Mouse (Mus musculus): ENCODE results near the gene E2f2.

The E2f2 gene

DNA sequence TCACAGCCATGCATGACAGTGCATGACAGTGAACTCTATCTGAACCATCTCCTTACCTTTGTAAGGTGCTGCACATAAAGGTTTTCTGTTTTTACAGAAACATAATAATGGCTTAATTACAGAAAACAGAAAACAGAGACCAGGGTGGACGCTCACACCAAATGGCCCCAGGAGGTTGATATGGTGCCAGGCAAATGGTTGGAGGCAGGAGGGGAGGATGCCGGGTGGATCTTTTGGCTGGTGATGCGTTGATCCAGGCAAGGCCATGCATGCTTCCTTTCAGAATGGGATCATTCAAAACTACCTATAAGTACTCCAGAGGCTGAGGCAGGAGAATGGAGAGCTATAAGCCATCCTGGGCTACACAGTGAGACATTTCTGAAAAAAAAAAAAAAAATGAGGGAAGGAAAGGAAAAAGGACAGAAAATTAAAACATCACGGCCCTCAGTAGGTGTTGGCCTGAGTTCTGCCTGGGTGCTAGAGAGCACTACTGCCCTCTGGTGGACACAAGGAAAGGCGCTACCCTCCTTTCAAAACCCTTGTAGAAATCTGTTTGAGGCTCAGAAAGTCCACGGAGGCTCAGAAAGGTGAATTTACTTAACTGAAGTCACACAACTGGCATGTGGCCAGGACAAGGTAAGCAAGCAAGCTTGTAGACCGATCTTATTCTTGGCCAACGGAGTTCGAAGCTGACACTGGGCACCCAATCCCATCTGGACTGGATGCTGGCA is 27.5 kb downstream of the E2f2 start:
- no peak for DNase-seq (ENCODE audit: extremely low read depth, low read depth)

- peak; percentile 54 for DNase-seq (ENCODE audit: extremely low read depth, low read depth)
These were observed 30.3 kb downstream of the E2f2 start for GRCm38 (mm10) chr4:136202509-136202908.

DNA sequence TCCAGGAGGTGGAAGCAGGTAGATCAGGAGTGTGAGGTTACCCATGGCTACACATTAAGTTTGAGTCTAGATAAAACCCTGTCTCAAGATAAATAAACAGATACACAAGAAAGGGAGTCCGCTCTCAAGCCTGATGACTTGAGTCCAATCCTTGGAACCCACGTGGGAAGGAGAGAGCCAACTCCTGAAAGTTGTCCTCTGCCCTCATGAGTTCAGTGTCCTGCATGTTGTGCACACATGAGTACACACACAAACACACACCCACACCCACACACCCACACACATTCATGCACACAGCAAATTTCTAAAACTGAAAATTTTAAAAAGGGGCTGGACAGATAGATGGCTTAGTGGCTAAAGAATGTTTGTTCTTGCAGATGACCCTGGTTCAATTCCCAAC is 32.6 kb downstream of the E2f2 start:
- DNase-seq (ENCODE audit: extremely low read depth, low read depth), result no peak

- peak; percentile 66 for DNase-seq (ENCODE audit: extremely low read depth, low read depth)
These were observed 34.1 kb downstream of the E2f2 start, which contains the start of gene Asap3 for GRCm38 (mm10) chr4:136206033-136206893. Gene Asap3 (plus strand): TSS chr4:136206365.

DNA sequence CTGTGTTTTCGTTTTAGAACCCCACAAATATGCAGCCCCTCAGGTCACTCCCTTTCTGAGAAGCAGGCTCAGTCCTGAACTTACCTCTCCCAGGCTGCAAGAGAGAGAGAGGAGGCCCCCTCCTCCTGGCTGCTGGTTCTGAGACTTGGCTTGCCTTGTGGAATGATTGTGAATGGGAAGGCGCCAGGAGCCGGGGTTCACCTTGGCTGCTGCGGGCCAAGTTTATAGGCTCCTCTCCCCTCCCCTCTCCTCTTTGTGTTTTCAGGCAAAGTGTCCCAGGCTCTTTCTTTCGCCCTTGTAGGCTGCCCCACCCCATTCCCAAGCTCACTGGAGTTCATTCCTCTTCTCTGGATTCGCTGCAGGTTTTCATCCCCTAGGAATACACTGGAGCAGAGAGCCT is 34.7 kb downstream of the E2f2 start:
- DNase-seq (ENCODE audit: extremely low read depth, low read depth), result no peak

GRCm38 (mm10) chr4:136210931-136211330 is 38.7 kb downstream of the E2f2 start:
- no peak for DNase-seq (ENCODE audit: extremely low read depth, low read depth)

- DNase-seq (ENCODE audit: extremely low read depth, low read depth), result no peak
These were observed 41.4 kb downstream of the E2f2 start for GRCm38 (mm10) chr4:136213629-136214028.

GRCm38 (mm10) chr4:136214828-136215227 is 42.6 kb downstream of the E2f2 start:
- no peak for DNase-seq (ENCODE audit: extremely low read depth, low read depth)

GRCm38 (mm10) chr4:136215576-136215975 is 43.4 kb downstream of the E2f2 start:
- DNase-seq (ENCODE audit: extremely low read depth, low read depth), result no peak

- DNase-seq (ENCODE audit: extremely low read depth, low read depth), result no peak
These were observed 44.9 kb downstream of the E2f2 start for GRCm38 (mm10) chr4:136217063-136217462.

- no peak for DNase-seq (ENCODE audit: extremely low read depth, low read depth)
These were observed 46.5 kb downstream of the E2f2 start for GRCm38 (mm10) chr4:136218595-136219214.

DNA sequence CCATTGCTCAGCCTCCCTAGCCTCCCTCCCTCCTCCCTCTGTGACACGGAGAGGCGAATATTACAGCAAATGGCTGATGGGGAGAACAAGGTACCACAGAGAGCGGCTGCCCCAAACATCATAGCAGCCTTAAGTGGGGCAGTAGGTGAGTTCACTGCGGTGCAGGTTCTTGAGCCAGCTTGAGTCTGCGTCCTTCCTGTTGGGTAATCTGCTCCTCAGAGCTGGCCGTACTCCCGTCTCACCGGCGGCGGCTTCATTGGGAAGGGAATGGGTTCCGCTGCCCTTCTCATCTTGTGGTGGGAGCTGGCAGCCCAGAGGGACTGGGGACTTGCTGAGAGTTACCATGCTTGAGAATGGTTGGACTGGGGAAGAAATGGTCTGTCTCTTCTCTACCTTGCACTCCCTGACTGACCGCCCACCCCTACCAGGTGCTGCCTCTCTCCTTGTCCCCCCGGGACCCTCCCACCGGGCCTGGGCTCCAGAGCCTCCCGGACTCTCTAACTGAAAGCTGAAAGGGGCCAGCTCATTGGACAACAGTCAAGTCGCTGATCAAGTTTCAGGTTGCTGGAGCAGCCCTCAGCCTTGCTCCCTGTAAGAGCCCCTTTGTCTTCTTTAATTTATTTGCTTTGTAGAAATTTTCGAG is 48.1 kb downstream of the E2f2 start:
- no peak for DNase-seq (ENCODE audit: extremely low read depth, low read depth)

DNA sequence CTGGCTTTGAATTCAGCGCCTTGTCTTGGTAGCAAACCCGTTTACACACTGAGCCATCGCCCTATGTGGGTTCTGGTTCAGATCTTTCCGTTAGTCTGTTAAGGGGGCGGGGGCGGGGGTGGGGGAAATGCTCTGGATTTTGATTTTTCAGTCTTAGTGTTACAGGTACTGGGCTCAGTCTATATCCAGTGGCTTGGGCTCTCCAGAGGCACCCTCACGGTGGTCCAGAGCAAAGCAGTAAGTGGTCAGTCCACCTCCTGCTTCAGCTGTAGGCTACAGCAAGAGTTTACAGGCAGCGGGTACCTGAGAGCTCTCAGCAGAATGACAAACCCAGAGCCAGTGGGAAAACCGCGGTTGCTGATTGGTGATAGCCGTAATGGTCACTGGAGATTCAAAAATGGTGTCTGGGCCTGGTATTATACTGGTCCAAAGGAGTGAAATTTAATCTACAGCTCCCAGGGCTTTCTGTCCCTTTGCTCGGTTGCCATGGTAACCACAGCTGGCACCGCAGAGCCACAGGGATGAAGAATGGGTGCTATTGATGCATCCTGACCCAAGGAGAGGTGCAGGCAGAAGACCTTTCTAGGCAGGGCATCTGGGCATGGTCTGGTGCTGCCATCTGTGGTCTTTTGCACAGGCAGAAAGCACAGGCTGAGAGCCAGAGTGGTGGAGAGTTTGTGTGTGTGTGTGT is 51.5 kb downstream of the E2f2 start:
- DNase-seq (ENCODE audit: extremely low read depth, low read depth), result no peak

- no peak for DNase-seq (ENCODE audit: extremely low read depth, low read depth)
These were observed 52.0 kb downstream of the E2f2 start for GRCm38 (mm10) chr4:136224240-136224559.

DNA sequence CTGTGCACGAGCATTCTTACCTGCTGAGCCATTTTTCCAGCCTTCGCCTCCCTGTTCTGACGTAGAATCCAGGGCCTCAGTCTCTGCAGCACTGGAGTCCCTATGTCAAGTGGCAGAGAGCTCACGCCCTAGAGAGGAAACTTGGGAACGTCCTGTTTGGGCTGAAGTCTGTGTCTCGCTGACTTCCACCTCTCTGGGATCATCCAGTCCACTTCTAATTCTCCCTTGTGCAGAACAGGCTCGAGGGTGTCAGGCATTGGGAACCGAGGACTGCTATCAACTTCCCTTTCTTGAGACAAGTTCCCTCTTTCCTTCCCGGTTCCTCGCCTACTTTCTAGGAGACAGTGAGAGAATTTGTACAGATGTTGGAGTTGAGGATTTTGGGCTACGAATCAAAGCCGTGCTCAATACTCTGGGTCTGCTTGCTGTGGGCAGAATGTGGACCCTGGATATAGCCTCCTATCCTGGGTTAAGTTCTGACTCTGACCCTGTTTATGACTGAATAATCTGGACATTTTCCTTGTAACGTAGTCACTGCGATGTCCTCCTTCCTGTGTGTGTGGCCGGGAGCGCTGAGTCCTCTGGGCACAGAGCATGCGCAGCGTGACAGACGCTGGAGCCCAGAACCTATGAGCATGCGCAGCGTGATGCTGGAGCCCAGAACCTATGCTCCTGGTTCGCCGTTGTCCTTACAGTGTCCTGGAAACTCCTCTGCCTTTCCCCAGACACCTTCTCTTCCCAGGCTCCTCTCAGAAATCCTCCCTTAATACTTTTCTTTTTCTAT is 52.7 kb downstream of the E2f2 start:
- no peak for DNase-seq (ENCODE audit: extremely low read depth, low read depth)

DNA sequence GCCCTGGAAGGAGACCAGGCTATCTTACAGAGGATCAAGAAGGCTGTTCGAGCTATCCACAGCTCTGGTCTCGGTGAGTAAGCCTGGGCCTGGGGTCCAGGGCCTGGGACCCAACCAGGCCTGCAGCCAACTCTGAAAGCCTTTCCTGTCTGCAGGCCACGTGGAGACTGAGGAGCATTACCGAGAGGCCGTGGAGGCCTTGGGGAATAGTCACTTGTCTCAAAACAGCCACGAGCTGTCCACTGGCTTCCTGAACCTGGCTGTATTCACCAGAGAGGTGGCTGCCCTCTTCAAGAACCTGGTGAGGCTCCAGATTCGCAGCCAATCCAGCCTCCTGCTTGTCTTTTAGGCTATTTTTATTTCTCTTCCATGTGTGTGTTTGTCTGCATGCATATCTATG is 55.2 kb downstream of the E2f2 start:
- DNase-seq (ENCODE audit: extremely low read depth, low read depth), result no peak

- DNase-seq (ENCODE audit: extremely low read depth, low read depth), result no peak
These were observed 56.4 kb downstream of the E2f2 start for GRCm38 (mm10) chr4:136228640-136229039.

- no peak for DNase-seq (ENCODE audit: extremely low read depth, low read depth)
These were observed 66.5 kb downstream of the E2f2 start for GRCm38 (mm10) chr4:136238669-136239068.

GRCm38 (mm10) chr4:136239111-136239510 is 66.9 kb downstream of the E2f2 start:
- no peak for DNase-seq (ENCODE audit: extremely low read depth, low read depth)

GRCm38 (mm10) chr4:136239622-136240021 is 67.4 kb downstream of the E2f2 start:
- peak; percentile 71 for DNase-seq (ENCODE audit: extremely low read depth, low read depth)

All from MEL-GATA-1-ER (cell line).